Mouse (Mus musculus) ovary, postnatal 10 days (tissue): ENCODE data around the gene Smg1.

ENCODE experiments used
- DNase-seq: peaks from one replicate; pipeline ENCODE4 v3.0.0; 2022; ENCODE audit warnings: low spot score

Gene Smg1

GRCm38 (mm10) chr7:118141271-118141670 lies 102.2 kb downstream of the Smg1 start:
- DNase-seq, result no peak

- DNase-seq, result no peak
Observed at GRCm38 (mm10) chr7:118135128-118135527, 108.3 kb downstream of the Smg1 start.

- DNase-seq, result peak; percentile 93
Observed at GRCm38 (mm10) chr7:118129430-118130041, 113.9 kb downstream of the Smg1 start, which contains the start of gene Arl6ip1. TSS of gene Arl6ip1 (minus strand) at chr7:118129662.

GRCm38 (mm10) chr7:118128925-118129429 lies 114.5 kb downstream of the Smg1 start:
- peak; percentile 11 for DNase-seq

GRCm38 (mm10) chr7:118126219-118126875 lies 117.1 kb downstream of the Smg1 start:
- DNase-seq, result no peak

- DNase-seq, result no peak
Observed at GRCm38 (mm10) chr7:118125736-118126135, 117.7 kb downstream of the Smg1 start.

GRCm38 (mm10) chr7:118123512-118124411 lies 119.7 kb downstream of the Smg1 start:
- DNase-seq, result no peak

GRCm38 (mm10) chr7:118122235-118122634 lies 121.2 kb downstream of the Smg1 start:
- DNase-seq, result no peak

GRCm38 (mm10) chr7:118120654-118121053 lies 122.8 kb downstream of the Smg1 start:
- no peak for DNase-seq

- DNase-seq, result no peak
Observed at GRCm38 (mm10) chr7:118119946-118120345, 123.5 kb downstream of the Smg1 start.

GRCm38 (mm10) chr7:118119142-118119541 lies 124.3 kb downstream of the Smg1 start:
- DNase-seq, result no peak

GRCm38 (mm10) chr7:118118426-118118825 lies 125.0 kb downstream of the Smg1 start:
- DNase-seq, result no peak

- DNase-seq, result no peak
Observed at GRCm38 (mm10) chr7:118117539-118118210, 125.8 kb downstream of the Smg1 start.

GRCm38 (mm10) chr7:118116787-118117538 lies 126.5 kb downstream of the Smg1 start:
- DNase-seq, result no peak

GRCm38 (mm10) chr7:118115877-118116568 lies 127.4 kb downstream of the Smg1 start, which contains the start of gene Rps15a:
TSS of gene Rps15a (minus strand) at chr7:118116188.
- peak; percentile 87 for DNase-seq

- no peak for DNase-seq
Observed at GRCm38 (mm10) chr7:118115533-118115876, 128.0 kb downstream of the Smg1 start.

GRCm38 (mm10) chr7:118113541-118114297 lies 129.8 kb downstream of the Smg1 start:
- no peak for DNase-seq

- no peak for DNase-seq
Observed at GRCm38 (mm10) chr7:118111128-118111527, 132.3 kb downstream of the Smg1 start.

- no peak for DNase-seq
Observed at GRCm38 (mm10) chr7:118107671-118108070, 135.8 kb downstream of the Smg1 start.
